Mouse (Mus musculus) MEL (cell line): ENCODE results near the gene Dnaaf3.

Experiments used
- CTCF ChIP-seq, 3 experiments: IDR thresholded peaks in 2 of 3; conservative IDR thresholded peaks in 1 of 3; 2 replicates each; pipeline ENCODE4 v1.5.1; 2011 to 2012; ENCODE audit warnings: low read length in 3 of 3, low read depth in 2 of 3, mild to moderate bottlenecking in 2 of 3, improper control_type of control experiment in 1 of 3, inconsistent platforms in 1 of 3, mixed read lengths in 1 of 3, moderate library complexity in 1 of 3; ENCODE audit not compliant: control insufficient read depth in 1 of 3, insufficient read depth in 1 of 3, poor library complexity in 1 of 3, severe bottlenecking in 1 of 3
- EP300 ChIP-seq, 2 experiments: IDR thresholded peaks; 2 replicates each; pipeline ENCODE4 v1.6.1; 2011; ENCODE audit warnings: improper control_type of control experiment in 2 of 2, low read length in 2 of 2, low read depth in 1 of 2, mild to moderate bottlenecking in 1 of 2
- MAX ChIP-seq: IDR thresholded peaks from 2 replicates; pipeline ENCODE4 v1.6.1; 2011; ENCODE audit warnings: low read length, improper control_type of control experiment
- MXI1 ChIP-seq: IDR thresholded peaks from 2 replicates; pipeline ENCODE4 v1.6.1; 2011; ENCODE audit warnings: mild to moderate bottlenecking, low read depth, low read length, improper control_type of control experiment
- MYC ChIP-seq: IDR thresholded peaks from 2 replicates; pipeline ENCODE4 v1.6.1; 2011; ENCODE audit warnings: low read depth, mild to moderate bottlenecking, low read length, improper control_type of control experiment, moderate library complexity
- POLR2A ChIP-seq, 2 experiments: IDR thresholded peaks; 2 replicates each; pipeline ENCODE4 v1.6.1; 2011 to 2012; ENCODE audit warnings: low read length in 2 of 2, mild to moderate bottlenecking in 2 of 2, control low read depth in 1 of 2, improper control_type of control experiment in 1 of 2, low read depth in 1 of 2, moderate library complexity in 1 of 2; ENCODE audit not compliant: control insufficient read depth in 1 of 2, insufficient read depth in 1 of 2, poor library complexity in 1 of 2
- SIN3A ChIP-seq: IDR thresholded peaks from 2 replicates; pipeline ENCODE4 v1.6.1; 2012; ENCODE audit warnings: low read length, improper control_type of control experiment, inconsistent platforms
- SMC3 ChIP-seq: IDR thresholded peaks from 2 replicates; pipeline ENCODE4 v1.6.1; 2011; ENCODE audit warnings: low read depth, low read length, improper control_type of control experiment
- TAL1 ChIP-seq: IDR thresholded peaks from 2 replicates; pipeline ENCODE4 v1.6.1; 2012; ENCODE audit warnings: mild to moderate bottlenecking, inconsistent platforms, low read length, moderate library complexity, mixed read lengths
- USF2 ChIP-seq, 2 experiments: IDR thresholded peaks; 2 replicates each; pipeline ENCODE4 v1.6.1; 2011 to 2012; ENCODE audit warnings: improper control_type of control experiment in 2 of 2, low read length in 2 of 2, borderline replicate concordance in 1 of 2, inconsistent platforms in 1 of 2, low read depth in 1 of 2, mild to moderate bottlenecking in 1 of 2; ENCODE audit not compliant: insufficient read depth in 1 of 2
- ZMIZ1 ChIP-seq: IDR thresholded peaks from 2 replicates; pipeline ENCODE4 v1.6.1; 2012; ENCODE audit warnings: low read depth, mild to moderate bottlenecking, inconsistent platforms, low read length, improper control_type of control experiment, moderate library complexity

- TF ChIP-seq SIN3A (no peak), EP300 (IDR thresholded peaks at IDR 0.05; ENCODE audit: low read depth in 1 of 2, low read length in 2 of 2) (no peak), TAL1 (no peak), MXI1 (no peak), CTCF (IDR thresholded peaks at IDR 0.05 in 2 of 3, conservative IDR thresholded peaks at IDR 0.05 in 1 of 3; ENCODE audit: control insufficient read depth in 1 of 3, insufficient read depth in 1 of 3, low read depth in 2 of 3, low read length in 3 of 3, poor library complexity in 1 of 3, severe bottlenecking in 1 of 3) (no peak), MYC (no peak), ZMIZ1 (no peak), POLR2A (IDR thresholded peaks at IDR 0.05; ENCODE audit: control insufficient read depth in 1 of 2, insufficient read depth in 1 of 2, low read depth in 1 of 2, low read length in 2 of 2, poor library complexity in 1 of 2) (no peak), USF2 (IDR thresholded peaks at IDR 0.05; ENCODE audit: borderline replicate concordance in 1 of 2, insufficient read depth in 1 of 2, low read depth in 1 of 2, low read length in 2 of 2) (no peak), SMC3 (no peak), MAX (no peak)
Measured at GRCm38 (mm10) chr7:4482281-4482680, 50.0 kb downstream of the Dnaaf3 start.
